Mouse (Mus musculus): ENCODE results near the gene Chrnb2. TPM values are rescaled to one million over a fixed set of nuclear protein-coding genes. Genes with fewer than 3 reads are reported as not detected.
A peak's percentile ranks its signal among the peaks of the same experiment; 100 is the strongest.

Gene Chrnb2
- total RNA-seq, 2 experiments from 2014 or later = 3.5 to 5.0 TPM

GRCm38 (mm10) chr3:89714359-89715206, 49.8 kb downstream of the Chrnb2 start, which contains the start of gene Adar:
Gene Adar (plus strand): TSS chr3:89715022.
- DNase-seq = peak; percentile 87

DNA sequence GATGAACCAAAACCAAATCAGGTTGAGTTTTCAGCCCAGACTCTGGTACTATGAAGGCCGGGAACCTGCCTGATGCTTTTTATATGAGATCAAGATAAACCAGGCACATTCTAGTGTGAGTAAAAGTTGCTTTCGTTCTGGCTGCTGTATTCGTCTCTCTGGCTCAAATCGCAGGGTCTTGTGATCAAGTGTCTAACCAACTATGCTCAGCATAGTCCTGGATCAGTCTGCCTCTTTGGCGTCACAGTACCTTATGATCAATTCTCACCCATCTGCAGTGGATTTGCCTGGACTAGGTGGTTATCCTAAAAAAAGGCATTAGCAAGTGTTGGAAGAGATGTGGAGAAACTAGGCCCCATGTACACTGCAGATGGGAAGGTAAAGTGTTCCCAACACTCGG, 60.4 kb downstream of the Chrnb2 start:
- no peak for DNase-seq

GRCm38 (mm10) chr3:89703596-89703995, 60.8 kb downstream of the Chrnb2 start:
- DNase-seq = no peak

DNA sequence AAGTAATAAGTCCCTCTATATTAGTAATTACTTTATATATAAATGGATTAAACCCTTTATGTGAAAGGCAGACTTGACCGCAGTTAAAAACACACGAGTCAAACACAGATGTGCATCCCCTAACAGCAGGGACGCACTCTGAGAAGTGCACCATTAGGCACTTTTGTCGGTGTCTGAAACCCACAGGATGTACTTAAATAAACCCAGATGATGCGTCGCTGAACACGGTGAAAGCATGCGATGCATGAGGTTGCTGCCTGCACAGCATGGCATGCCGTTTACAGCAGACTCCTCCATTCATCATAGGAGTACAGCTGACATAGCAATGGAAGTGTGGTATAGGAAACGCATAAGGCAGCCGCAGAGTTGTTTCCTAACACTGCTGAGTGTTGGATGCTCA, 64.0 kb downstream of the Chrnb2 start:
- no peak for DNase-seq

DNA sequence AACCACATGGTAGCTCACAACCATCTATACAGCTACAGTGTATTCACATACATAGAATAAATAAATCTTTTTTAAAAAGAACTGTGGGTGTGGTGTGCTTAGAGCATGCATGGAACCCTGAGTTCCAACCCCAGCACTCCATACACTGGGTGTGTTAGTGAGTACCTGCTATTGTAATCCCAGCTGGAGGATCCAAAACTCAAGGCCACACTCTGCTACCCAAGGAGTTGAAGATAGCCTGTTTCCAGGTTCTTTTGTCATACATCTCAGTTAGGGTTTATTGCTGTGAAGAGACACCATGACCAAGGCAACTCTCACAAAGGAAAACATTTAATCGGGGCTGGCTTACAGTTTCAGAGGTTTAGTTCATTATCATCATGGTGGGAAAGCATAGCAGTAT, 65.5 kb downstream of the Chrnb2 start:
- DNase-seq = no peak

Other genes with a start within 250 kb of the Chrnb2 start
- 1 to 10 TPM; 4.3 to 6.3 TPM for gene Kcnn3, start 244.5 kb downstream of the Chrnb2 start, total RNA-seq (2021)
- 10 to 100 TPM; 19.5 to 25.3 TPM for gene Adar, start 49.6 kb downstream of the Chrnb2 start, total RNA-seq (2021)
- 10 to 100 TPM; 52.4 to 55.4 TPM for gene Ube2q1, start 9.0 kb upstream of the Chrnb2 start, total RNA-seq (2021)
- 10 to 100 TPM; 14.9 to 17.5 TPM for gene She, start 66.7 kb upstream of the Chrnb2 start, total RNA-seq (2021)
- 10 to 100 TPM in 1 of 2 experiments, 1 to 10 TPM in 1; 7.2 to 17.2 TPM for gene Il6ra, start 148.6 kb upstream of the Chrnb2 start, total RNA-seq (2021)
- gene Atp8b2, start 198.9 kb upstream of the Chrnb2 start, total RNA-seq (2021) = 10 to 100 TPM; 44.3 to 52.3 TPM
- 100 to 1,000 TPM in 1 of 2 experiments, 10 to 100 TPM in 1; 92.7 to 110 TPM for gene Hax1, start 234.1 kb upstream of the Chrnb2 start, total RNA-seq (2021)